Mouse (Mus musculus) E14TG2a.4 (cell line): ENCODE data around the gene Ifi47.

Experiments
- CTCF ChIP-seq: conservative IDR thresholded peaks from 2 replicates; pipeline ENCODE4 v1.5.1; 2014; ENCODE audit warnings: low read length
- NANOG ChIP-seq: IDR thresholded peaks from 2 replicates; pipeline ENCODE4 v1.6.1; 2014; ENCODE audit warnings: borderline replicate concordance, low read length, mixed read lengths

GRCm38 (mm10) chr11:49090551-49090950, 14.2 kb downstream of the Ifi47 start:
- no peak for TF ChIP-seq CTCF
- TF ChIP-seq NANOG, result no peak
